Mouse (Mus musculus): Measurements from ENCODE around the gene Pla2g5.

DNA sequence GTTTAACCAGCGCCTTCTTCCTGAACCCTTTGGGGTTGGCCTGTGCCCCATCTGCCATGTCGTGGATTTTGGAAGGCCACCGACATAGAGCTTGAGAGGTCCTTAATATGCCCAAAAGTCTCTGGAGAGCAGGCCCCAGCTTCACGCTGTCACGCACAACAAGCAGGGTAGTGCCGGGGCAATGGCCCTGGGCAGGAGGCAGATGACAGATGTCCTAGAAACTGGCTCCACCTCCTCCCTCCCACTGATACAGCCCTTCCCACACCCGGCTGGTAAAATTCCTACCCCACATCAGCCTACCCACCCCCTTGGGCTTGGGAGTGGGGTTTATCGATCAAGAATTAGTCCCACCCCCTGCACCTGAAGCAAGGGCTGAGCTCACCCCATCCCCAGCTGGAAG lies 105.9 kb downstream of the Pla2g5 start, which contains the start of gene Pla2g2f:
- TF ChIP-seq CTCF (IDR thresholded peaks at IDR 0.05; ENCODE audit: low read depth): no peak
- no peak for TF ChIP-seq EP300 (IDR thresholded peaks at IDR 0.05; ENCODE audit: low read depth)

Data from liver, embryonic 14.5 days (tissue).